In genomic region chr7:133382032-133382712, GRCm38 (mm10) we compare ENCODE assay signal across 15 mouse cellular contexts.
DNase-seq lines count a peak whose midpoint lies in the region; ATAC-seq and TF ChIP-seq lines count a peak whose summit lies in the region.
"Had no signal": no experiment of that assay in that cellular context is flagged by ENCODE, and none has a peak within 500 bp of the region (broad histone marks: within the 10 kb centered on the region; RNA-seq: fewer than 3 reads in every experiment).

No protein-coding gene starts in this region.

- 0 out of 2 replicates have a peak, but pooled peaks cover 10% of the 10 kb centered on the region for H3K27me3 ChIP-seq in heart, embryonic 12.5 days (replicated peaks)
- H3K27me3 ChIP-seq in lung, embryonic 14.5 days (ENCODE audit: insufficient read depth, low read length): no peaks in the 10 kb centered on the region
- no peaks in the 10 kb centered on the region for H3K27me3 ChIP-seq in stomach, embryonic 16.5 days (ENCODE audit: control insufficient read depth, insufficient read depth, low read length)
- H3K27me3 ChIP-seq in forebrain, embryonic 13.5 days: no peaks in the 10 kb centered on the region
- H3K27me3 ChIP-seq: limb, embryonic 15.5 days; lung, embryonic 15.5 days had no signal

- H3K4me2 ChIP-seq in heart, embryonic 12.5 days: no peak overlapping the region
- H3K4me2 ChIP-seq in lung, embryonic 14.5 days: no peak overlapping the region
- H3K4me2 ChIP-seq in stomach, embryonic 16.5 days (ENCODE audit: low read depth, low read length): no peak overlapping the region
- no peak overlapping the region for H3K4me2 ChIP-seq in forebrain, embryonic 13.5 days
- H3K4me2 ChIP-seq: limb, embryonic 15.5 days; lung, embryonic 15.5 days had no signal

- 43% methylated on average over 7 of the region's 7 CpGs for WGBS in heart, embryonic 12.5 days
- WGBS in lung, embryonic 14.5 days: 51% methylated on average over 7 of the region's 7 CpGs
- WGBS in lung, adult 2 months: 41% methylated on average over 7 of the region's 7 CpGs
- WGBS in stomach, embryonic 16.5 days: 47% methylated on average over 7 of the region's 7 CpGs
- WGBS in forebrain, embryonic 13.5 days: 69% methylated on average over 7 of the region's 7 CpGs

- no peak overlapping the region for H3K9ac ChIP-seq in heart, embryonic 12.5 days
- no peak overlapping the region for H3K9ac ChIP-seq in lung, embryonic 14.5 days
- no peak overlapping the region for H3K9ac ChIP-seq in stomach, embryonic 16.5 days (ENCODE audit: low read length)
- H3K9ac ChIP-seq in forebrain, embryonic 13.5 days: no peak overlapping the region
- H3K9ac ChIP-seq: limb, embryonic 15.5 days; lung, embryonic 15.5 days had no signal

- TF ChIP-seq CTCF in lung, embryonic 14.5 days (IDR thresholded peaks at IDR 0.05; ENCODE audit: low read depth): no peak
- no peak for TF ChIP-seq CTCF in lung, adult 2 months (IDR thresholded peaks at IDR 0.05; ENCODE audit: insufficient read depth, low read length)

- TF ChIP-seq POLR2A in lung, adult 2 months (IDR thresholded peaks at IDR 0.05; ENCODE audit: borderline replicate concordance, extremely low read depth, low read depth, low read length): no peak

- no peaks in the 10 kb centered on the region for H3K9me3 ChIP-seq in heart, embryonic 12.5 days (replicated peaks)
- no peaks in the 10 kb centered on the region for H3K9me3 ChIP-seq in lung, embryonic 14.5 days (ENCODE audit: low read depth, low read length)
- H3K9me3 ChIP-seq in stomach, embryonic 16.5 days (replicated peaks; ENCODE audit: control insufficient read depth, low read length): no peaks in the 10 kb centered on the region
- H3K9me3 ChIP-seq in forebrain, embryonic 13.5 days (replicated peaks): no peaks in the 10 kb centered on the region
- H3K9me3 ChIP-seq: embryonic facial prominence, embryonic 10.5 days; limb, embryonic 15.5 days; lung, embryonic 15.5 days had no signal

- peaks cover 11% of the 10 kb centered on the region; the same call in 1 of the 2 replicates for H3K4me1 ChIP-seq in heart, embryonic 12.5 days (replicated peaks)
- 0 out of 2 replicates have a peak, but pooled peaks cover 4% of the 10 kb centered on the region for H3K4me1 ChIP-seq in lung, embryonic 14.5 days (ENCODE audit: insufficient read depth)
- no peaks in the 10 kb centered on the region for H3K4me1 ChIP-seq in lung, adult 2 months (ENCODE audit: control insufficient read depth, insufficient read depth, low read length)
- 0 out of 2 replicates have a peak, but pooled peaks cover 4% of the 10 kb centered on the region for H3K4me1 ChIP-seq in stomach, embryonic 16.5 days (ENCODE audit: control insufficient read depth, insufficient read depth, low read length)
- H3K4me1 ChIP-seq in forebrain, embryonic 13.5 days: 0 out of 2 replicates have a peak, but pooled peaks cover 3% of the 10 kb centered on the region

- no peak overlapping the region for H3K27ac ChIP-seq in heart, embryonic 12.5 days (ENCODE audit: poor library complexity, severe bottlenecking)
- no peak overlapping the region for H3K27ac ChIP-seq in lung, embryonic 14.5 days (ENCODE audit: low read depth)
- no peak overlapping the region for H3K27ac ChIP-seq in stomach, embryonic 16.5 days (ENCODE audit: low read length)
- no peak overlapping the region for H3K27ac ChIP-seq in forebrain, embryonic 13.5 days
- H3K27ac ChIP-seq: embryonic facial prominence, embryonic 10.5 days; layer of hippocampus, adult 2 months; limb, embryonic 15.5 days; lung, embryonic 15.5 days had no signal

- ATAC-seq in heart, embryonic 12.5 days (ENCODE audit: insufficient number of reproducible peaks, low FRiP score): no peak
- ATAC-seq in lung, embryonic 14.5 days (ENCODE audit: insufficient read depth): no peak
- ATAC-seq in stomach, embryonic 16.5 days (ENCODE audit: insufficient read depth, low FRiP score): peak; percentile 58; the same call in 1 of the 2 replicates
- ATAC-seq in forebrain, embryonic 13.5 days: no peak
- ATAC-seq: hindbrain, embryonic 16.5 days had no signal

- no peaks in the 10 kb centered on the region for H3K36me3 ChIP-seq in heart, embryonic 12.5 days
- no peaks in the 10 kb centered on the region for H3K36me3 ChIP-seq in lung, embryonic 14.5 days (ENCODE audit: insufficient read depth)
- no peaks in the 10 kb centered on the region for H3K36me3 ChIP-seq in stomach, embryonic 16.5 days (ENCODE audit: control insufficient read depth, insufficient read depth, low read length)
- no peaks in the 10 kb centered on the region for H3K36me3 ChIP-seq in forebrain, embryonic 13.5 days (ENCODE audit: poor library complexity, severe bottlenecking)
- H3K36me3 ChIP-seq: embryonic facial prominence, embryonic 10.5 days; limb, embryonic 15.5 days; lung, embryonic 15.5 days had no signal

- H3K4me3 ChIP-seq in heart, embryonic 12.5 days: no peak overlapping the region
- H3K4me3 ChIP-seq in lung, embryonic 14.5 days (ENCODE audit: low read depth, low read length): no peak overlapping the region
- H3K4me3 ChIP-seq in lung, adult 2 months (replicated peaks; ENCODE audit: extremely low read depth, low read depth, low read length): no peak overlapping the region
- no peak overlapping the region for H3K4me3 ChIP-seq in stomach, embryonic 16.5 days (replicated peaks; ENCODE audit: low read length)
- no peak overlapping the region for H3K4me3 ChIP-seq in forebrain, embryonic 13.5 days
- H3K4me3 ChIP-seq: embryonic facial prominence, embryonic 10.5 days; layer of hippocampus, adult 2 months; limb, embryonic 15.5 days; lung, embryonic 15.5 days; myocyte had no signal

- DNase-seq in heart, adult 18-20 months: peak; percentile 2
- peak; percentile 23 for DNase-seq in lung, embryonic 14.5 days
- no peak for DNase-seq in lung, adult 2 months
- DNase-seq in R1 (ENCODE audit: low read depth, low spot score): peak; percentile 26
- no peak for DNase-seq in thymus, postnatal 4 days
- DNase-seq: cerebellum, adult 9-10 months had no signal

Comparison
In these comparisons a context has a peak if more than half of its experiments do, and no peak if none do; other contexts are left out.
1. DNase-seq: peak in heart, adult 18-20 months (2 of 2), lung, embryonic 14.5 days (single experiment) and R1 (single experiment); none in lung, adult 2 months (single experiment) and thymus, postnatal 4 days (single experiment).